ENCODE assay signal across 8 mouse cellular contexts in the genomic region with DNA sequence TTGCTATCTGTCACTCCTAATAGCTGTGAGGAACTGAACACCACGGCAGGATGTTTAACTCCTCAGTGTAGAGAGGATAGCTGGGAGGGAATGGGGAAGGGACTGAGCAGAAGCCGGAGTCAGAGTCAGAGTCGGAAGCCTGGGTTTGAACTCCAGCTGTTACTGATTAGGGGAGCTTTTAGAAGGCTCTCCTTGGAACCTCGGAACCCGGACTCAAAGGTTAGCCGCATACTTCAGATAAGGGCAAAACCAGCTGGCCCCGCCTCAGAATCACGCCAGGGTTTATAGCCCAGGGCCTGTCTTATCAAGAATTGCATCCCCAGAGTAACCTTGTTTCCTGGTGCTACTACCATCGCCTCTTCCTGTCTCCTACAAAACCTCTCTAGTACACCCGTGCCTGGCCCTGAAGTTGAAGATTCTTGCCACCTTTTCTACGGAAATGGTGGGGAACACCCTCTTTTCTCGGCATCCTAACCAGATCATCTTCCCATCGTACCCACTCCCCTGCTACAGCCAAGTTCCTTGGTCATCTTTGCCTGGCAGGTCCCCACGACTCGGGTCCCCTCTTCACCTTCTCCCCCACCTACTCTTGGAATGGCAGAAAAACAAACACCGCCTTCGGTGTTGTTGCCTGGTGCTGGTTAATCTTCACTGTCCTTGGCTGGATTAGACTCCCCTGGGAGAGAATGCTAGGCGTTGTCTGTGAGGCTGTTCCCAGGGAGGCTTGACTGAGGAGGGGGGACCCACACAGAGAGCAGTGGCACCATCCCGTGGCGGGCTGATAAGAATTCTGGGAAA. TPM values are rescaled to one million over a fixed set of nuclear protein-coding genes. Genes with fewer than 3 reads are reported as not detected.
DNase-seq lines count a peak whose midpoint lies in the region; ATAC-seq and TF ChIP-seq lines count a peak whose summit lies in the region.

No protein-coding gene starts in this region.

- peaks cover 11% of the 10 kb centered on the region; the same call in 1 of the 2 replicates for H3K27me3 ChIP-seq in liver, embryonic 11.5 days (replicated peaks; ENCODE audit: control insufficient read depth, insufficient read depth, low read length)
- no peaks in the 10 kb centered on the region for H3K27me3 ChIP-seq in small intestine, adult 2 months (ENCODE audit: control insufficient read depth, insufficient read depth, low read length)

- WGBS in liver, embryonic 11.5 days = 11% methylated on average over 20 of the region's 20 CpGs
- 10% methylated on average over 20 of the region's 20 CpGs for WGBS in small intestine, adult 2 months

- H3K4me3 ChIP-seq in liver, embryonic 11.5 days (ENCODE audit: low read depth, low read length) = no peak overlapping the region
- H3K4me3 ChIP-seq in small intestine, adult 2 months (ENCODE audit: low read depth, low read length) = peak overlapping the region; percentile 51

- H3K4me1 ChIP-seq in liver, embryonic 11.5 days (replicated peaks; ENCODE audit: control insufficient read depth, insufficient read depth, low read length) = peaks cover 8% of the 10 kb centered on the region
- peaks cover 28% of the 10 kb centered on the region; the same call in 1 of the 2 replicates for H3K4me1 ChIP-seq in small intestine, adult 2 months (ENCODE audit: control insufficient read depth, insufficient read depth, insufficient read length, low read length)

- TF ChIP-seq CTCF in small intestine, adult 2 months (IDR thresholded peaks at IDR 0.05; ENCODE audit: extremely low read depth, insufficient read length, insufficient replicate concordance, low read depth, low read length) = 0 out of 2 replicates have a peak, but pooled peaks have one; percentile 12

- peak overlapping the region; percentile 10; the same call in 1 of the 2 replicates for H3K4me2 ChIP-seq in liver, embryonic 11.5 days

- H3K9me3 ChIP-seq in liver, embryonic 11.5 days (ENCODE audit: control insufficient read depth, low read length) = no peaks in the 10 kb centered on the region

- no peak overlapping the region for H3K9ac ChIP-seq in liver, embryonic 11.5 days (ENCODE audit: low read depth, low read length)

- peak; percentile 52; the same call in 1 of the 2 replicates for TF ChIP-seq POLR2A in small intestine, adult 2 months (IDR thresholded peaks at IDR 0.05; ENCODE audit: low read depth, low read length)

- peak; percentile 43 for DNase-seq in ES-CJ7 (ENCODE audit: low read depth, low spot score)
- DNase-seq in c-Kit-positive CD71-negative TER-119-negative erythroid progenitor cells, embryonic 14.5 days (ENCODE audit: low read depth) = peak; percentile 16
- DNase-seq in heart, postnatal 4 days = peak; percentile 24
- DNase-seq in liver, embryonic 11.5 days (ENCODE audit: low spot score) = no peak
- DNase-seq in layer of hippocampus, adult 9-11 months = no peak
- DNase-seq in gastrocnemius, adult 18-20 months (ENCODE audit: low spot score) = no peak
- no peak for DNase-seq in right cerebral cortex, postnatal 4 days

- no peak for ATAC-seq in liver, embryonic 11.5 days (replicated peaks; ENCODE audit: low FRiP score)

- no peak overlapping the region for H3K27ac ChIP-seq in liver, embryonic 11.5 days (ENCODE audit: low read depth, low read length)
- peak overlapping the region; percentile 100 for H3K27ac ChIP-seq in small intestine, adult 2 months (ENCODE audit: insufficient read depth, low read depth, low read length)

- no peaks in the 10 kb centered on the region for H3K36me3 ChIP-seq in liver, embryonic 11.5 days (ENCODE audit: control insufficient read depth, insufficient read depth, low read length)
- H3K36me3 ChIP-seq in small intestine, adult 2 months (ENCODE audit: control insufficient read depth, insufficient read depth, low read length) = no peaks in the 10 kb centered on the region

RNA-seq across cellular contexts. Expression of gene 2610528J11Rik, which starts 9.9 kb away (rescaled TPM):
- total RNA-seq in heart, postnatal 4 days (2021) = not detected
- polyA plus RNA-seq in liver, embryonic 11.5 days (2014; fragmentation: Nextera tagmentation; extraction: Ambion mirVana) = 4.8 and 6.1 TPM in 2 replicates
- 62.2 and 164 TPM in 2 replicates for polyA plus RNA-seq in small intestine, adult 2 months (2012; rRNA removed)
- not detected for total RNA-seq in gastrocnemius, adult 18-20 months (2021)

RNA-seq across cellular contexts. Expression of gene Tmem125, which starts 26.9 kb away (rescaled TPM):
- total RNA-seq in heart, postnatal 4 days (2021) = under 1 TPM; 0.24 to 0.32 TPM
- polyA plus RNA-seq in liver, embryonic 11.5 days (2014; fragmentation: Nextera tagmentation; extraction: Ambion mirVana) = 0.70 and 0.94 TPM in 2 replicates
- 37.2 and 68.8 TPM in 2 replicates for polyA plus RNA-seq in small intestine, adult 2 months (2012; rRNA removed)
- total RNA-seq in gastrocnemius, adult 18-20 months (2021) = not detected

RNA-seq across cellular contexts. Expression of gene Tie1, which starts 27.0 kb away (rescaled TPM):
- 10 to 100 TPM; 86.2 to 88.9 TPM for total RNA-seq in heart, postnatal 4 days (2021)
- polyA plus RNA-seq in liver, embryonic 11.5 days (2014; fragmentation: Nextera tagmentation; extraction: Ambion mirVana) = 14.1 and 16.0 TPM in 2 replicates
- 8.6 and 16.2 TPM in 2 replicates for polyA plus RNA-seq in small intestine, adult 2 months (2012; rRNA removed)
- total RNA-seq in gastrocnemius, adult 18-20 months (2021) = 10 to 100 TPM; 11.0 to 14.3 TPM

RNA-seq across cellular contexts. Expression of gene Mpl, which starts 59.6 kb away (rescaled TPM):
- under 1 TPM in 1 of 2 experiments, not detected in 1; 0.14 TPM for total RNA-seq in heart, postnatal 4 days (2021)
- 32.7 and 35.9 TPM in 2 replicates for polyA plus RNA-seq in liver, embryonic 11.5 days (2014; fragmentation: Nextera tagmentation; extraction: Ambion mirVana)
- 0.08 TPM in 1 of 2 replicates, not detected in the other for polyA plus RNA-seq in small intestine, adult 2 months (2012; rRNA removed)
- not detected for total RNA-seq in gastrocnemius, adult 18-20 months (2021)

Comparison
In these comparisons a context has a peak if more than half of its experiments do, and no peak if none do; other contexts are left out.
1. DNase-seq: peak in ES-CJ7 (single experiment), c-Kit-positive CD71-negative TER-119-negative erythroid progenitor cells, embryonic 14.5 days (single experiment) and heart, postnatal 4 days (single experiment); none in liver, embryonic 11.5 days (single experiment), layer of hippocampus, adult 9-11 months (single experiment), gastrocnemius, adult 18-20 months (single experiment) and right cerebral cortex, postnatal 4 days (single experiment).
2. RNA of gene Tie1, which starts 27.0 kb away (total RNA-seq): 86.2 to 88.9 TPM in heart, postnatal 4 days; 11.0 to 14.3 TPM in gastrocnemius, adult 18-20 months; every median in the first group is over 4 times any median in the second.